Mouse (Mus musculus): ENCODE results near the gene AI481877. TPM values are rescaled to one million over a fixed set of nuclear protein-coding genes. Genes with fewer than 3 reads are reported as not detected.

Gene AI481877
- total and polyA plus RNA-seq, 3 experiments, result 0.01 TPM; not detected in 2

GRCm38 (mm10) chr4:59000614-59001013, 138.2 kb downstream of the AI481877 start (continued):
- TF ChIP-seq HCFC1 (IDR thresholded peaks at IDR 0.05; ENCODE audit: low read depth, low read length) (no peak; the same call in 1 of the 2 replicates), BHLHE40 (IDR thresholded peaks at IDR 0.05; ENCODE audit: borderline replicate concordance, low read depth, low read length) (no peak), MYC (IDR thresholded peaks at IDR 0.05; ENCODE audit: low read depth, low read length) (peak; percentile 92), MAX (IDR thresholded peaks at IDR 0.05; ENCODE audit: low read length) (no peak), E2F4 (IDR thresholded peaks at IDR 0.05; ENCODE audit: borderline replicate concordance, low read depth, low read length) (no peak), ZMIZ1 (IDR thresholded peaks at IDR 0.05; ENCODE audit: low read depth, low read length) (no peak), SIN3A (IDR thresholded peaks at IDR 0.05; ENCODE audit: low read length) (peak; percentile 57; the same call in 1 of the 2 replicates), CHD1 (IDR thresholded peaks at IDR 0.05; ENCODE audit: low read depth, low read length) (no peak), CHD2 (IDR thresholded peaks at IDR 0.05; ENCODE audit: low read length) (no peak)

- Histone ChIP-seq H3K27ac (ENCODE audit: control insufficient read depth, low read depth, low read length) (no peak overlapping the region), H3K4me1 (ENCODE audit: control insufficient read depth in 1 of 2, insufficient read depth in 2 of 2, low read length in 2 of 2) (peaks cover 10 to 20% of the 10 kb centered on the region in 2 experiments), H3K9me3 (replicated peaks; ENCODE audit: insufficient read depth, low read length) (no peaks in the 10 kb centered on the region), H3K4me3 (ENCODE audit: control insufficient read depth in 1 of 2, insufficient read depth in 1 of 2, low read depth in 2 of 2, low read length in 2 of 2) (no peak overlapping the region), H3K79me2 (ENCODE audit: control insufficient read depth, insufficient read depth, low read length, poor library complexity) (peaks cover 16% of the 10 kb centered on the region), H3K36me3 (ENCODE audit: control insufficient read depth in 1 of 2, insufficient read depth in 2 of 2, low read length in 2 of 2) (peaks cover 0 to 19% of the 10 kb centered on the region in 2 experiments; a peak in 2 of 4 replicates), H3K9ac (ENCODE audit: control insufficient read depth, low read depth, low read length, poor library complexity, severe bottlenecking) (no peak overlapping the region), H3K27me3 (ENCODE audit: control insufficient read depth in 1 of 2, insufficient read depth in 2 of 2, low read length in 2 of 2) (no peaks in the 10 kb centered on the region)
- DNase-seq (ENCODE audit: low read depth, low spot score), result peak; percentile 87
- TF ChIP-seq CHD1 (IDR thresholded peaks at IDR 0.05; ENCODE audit: low read depth, low read length) (no peak), MEF2A (IDR thresholded peaks at IDR 0.05; ENCODE audit: extremely low read depth, insufficient replicate concordance, low read depth, low read length, poor library complexity, severe bottlenecking) (no peak), POLR2A (IDR thresholded peaks at IDR 0.05; ENCODE audit: control insufficient read depth in 1 of 2, insufficient read depth in 1 of 2, low read depth in 1 of 2, low read length in 2 of 2, poor library complexity in 1 of 2) (no peak), POLR2AphosphoS5 (IDR thresholded peaks at IDR 0.05; ENCODE audit: borderline replicate concordance, low read depth, low read length) (no peak), RAD21 (IDR thresholded peaks at IDR 0.05; ENCODE audit: low read depth, low read length) (peak; percentile 82), MYC (IDR thresholded peaks at IDR 0.05; ENCODE audit: low read depth, low read length) (peak; percentile 82; the same call in 1 of the 2 replicates), CTCF (IDR thresholded peaks at IDR 0.05 in 2 of 3, conservative IDR thresholded peaks at IDR 0.05 in 1 of 3; ENCODE audit: control insufficient read depth in 1 of 3, insufficient read depth in 1 of 3, low read depth in 2 of 3, low read length in 3 of 3, poor library complexity in 1 of 3, severe bottlenecking in 1 of 3) (peak; percentile 92 to 93 (median 93)), ZMIZ1 (IDR thresholded peaks at IDR 0.05; ENCODE audit: low read depth, low read length) (no peak), SIN3A (IDR thresholded peaks at IDR 0.05; ENCODE audit: low read length) (peak; percentile 53; the same call in 1 of the 2 replicates), MAX (IDR thresholded peaks at IDR 0.05; ENCODE audit: low read length) (no peak; the same call in 1 of the 2 replicates), MXI1 (IDR thresholded peaks at IDR 0.05; ENCODE audit: low read depth, low read length) (peak; percentile 71), USF1 (IDR thresholded peaks at IDR 0.05; ENCODE audit: low read depth, low read length) (no peak), ZNF384 (IDR thresholded peaks at IDR 0.05; ENCODE audit: low read depth, low read length) (no peak), SMC3 (IDR thresholded peaks at IDR 0.05; ENCODE audit: low read depth, low read length) (peak; percentile 94), TCF12 (IDR thresholded peaks at IDR 0.05; ENCODE audit: low read depth, low read length) (no peak), BHLHE40 (IDR thresholded peaks at IDR 0.05; ENCODE audit: borderline replicate concordance, low read depth, low read length) (no peak), ZC3H11A (IDR thresholded peaks at IDR 0.05; ENCODE audit: low read depth, low read length) (peak; percentile 66)
Observed at GRCm38 (mm10) chr4:58999686-59000085, 139.1 kb downstream of the AI481877 start.
